Mouse (Mus musculus) MEL (cell line): Measurements from ENCODE around the gene Gdpd3. TPM values are rescaled to one million over a fixed set of nuclear protein-coding genes. Genes with fewer than 3 reads are reported as not detected.

ENCODE experiments used
- DNase-seq: peaks from one replicate; pipeline ENCODE4 v3.0.0; 2011; ENCODE audit warnings: low read depth, low spot score
- H3K27ac ChIP-seq: 2 replicates; pipeline ENCODE4 v1.5.1; 2012; ENCODE audit warnings: low read depth, mild to moderate bottlenecking, control low read depth, low read length, moderate library complexity; ENCODE audit not compliant: control insufficient read depth
- H3K27me3 ChIP-seq, 2 experiments: fragments of 150-350 bp in 1 of 2; sonication (generic) in 1 of 2; 2 replicates each; pipeline ENCODE4 v1.6.1; 2012; ENCODE audit warnings: low read length in 2 of 2, mild to moderate bottlenecking in 2 of 2, improper control_type of control experiment in 1 of 2, moderate library complexity in 1 of 2; ENCODE audit not compliant: insufficient read depth in 2 of 2, control insufficient read depth in 1 of 2
- H3K36me3 ChIP-seq, 2 experiments: 2 replicates each; pipeline ENCODE4 v1.6.1; 2012 to 2014; ENCODE audit warnings: low read length in 2 of 2, improper control_type of control experiment in 1 of 2, inconsistent platforms in 1 of 2, mild to moderate bottlenecking in 1 of 2; ENCODE audit not compliant: insufficient read depth in 2 of 2, control insufficient read depth in 1 of 2
- H3K4me1 ChIP-seq, 2 experiments: fragments of 150-350 bp in 1 of 2; sonication (generic) in 1 of 2; 2 replicates each; pipeline ENCODE4 v1.6.1; 2012; ENCODE audit warnings: low read length in 2 of 2, improper control_type of control experiment in 1 of 2, mild to moderate bottlenecking in 1 of 2; ENCODE audit not compliant: insufficient read depth in 2 of 2, control insufficient read depth in 1 of 2
- H3K4me3 ChIP-seq, 2 experiments: fragments of 150-350 bp in 1 of 2; sonication (generic) in 1 of 2; 2 replicates each; pipeline ENCODE4 v1.5.1; 2012; ENCODE audit warnings: low read depth in 2 of 2, low read length in 2 of 2, mild to moderate bottlenecking in 2 of 2, moderate library complexity in 2 of 2, control low read depth in 1 of 2, improper control_type of control experiment in 1 of 2; ENCODE audit not compliant: control insufficient read depth in 1 of 2, insufficient read depth in 1 of 2
- H3K79me2 ChIP-seq: 2 replicates; pipeline ENCODE4 v1.6.1; 2012; ENCODE audit warnings: mild to moderate bottlenecking, low read length, moderate library complexity; ENCODE audit not compliant: control insufficient read depth, poor library complexity, insufficient read depth
- H3K9ac ChIP-seq: 2 replicates; pipeline ENCODE4 v1.6.1; 2012; ENCODE audit warnings: low read depth, mild to moderate bottlenecking, control low read depth, low read length, moderate library complexity; ENCODE audit not compliant: control insufficient read depth, poor library complexity, severe bottlenecking
- H3K9me3 ChIP-seq: fragments of 150-350 bp; sonication (generic); replicated peaks from 2 replicates; pipeline ENCODE4 v1.6.1; 2012; ENCODE audit warnings: mild to moderate bottlenecking, low read length, improper control_type of control experiment, moderate library complexity; ENCODE audit not compliant: insufficient read depth
- BHLHE40 ChIP-seq: IDR thresholded peaks from 2 replicates; pipeline ENCODE4 v1.6.1; 2012; ENCODE audit warnings: low read depth, mild to moderate bottlenecking, inconsistent platforms, low read length, improper control_type of control experiment, borderline replicate concordance
- CHD1 ChIP-seq: IDR thresholded peaks from 2 replicates; pipeline ENCODE4 v1.6.1; 2012; ENCODE audit warnings: low read depth, mild to moderate bottlenecking, inconsistent platforms, low read length, improper control_type of control experiment
- CHD2 ChIP-seq: IDR thresholded peaks from 2 replicates; pipeline ENCODE4 v1.6.1; 2011; ENCODE audit warnings: low read length, improper control_type of control experiment
- CTCF ChIP-seq, 3 experiments: IDR thresholded peaks in 2 of 3; conservative IDR thresholded peaks in 1 of 3; 2 replicates each; pipeline ENCODE4 v1.5.1; 2011 to 2012; ENCODE audit warnings: low read length in 3 of 3, low read depth in 2 of 3, mild to moderate bottlenecking in 2 of 3, improper control_type of control experiment in 1 of 3, inconsistent platforms in 1 of 3, mixed read lengths in 1 of 3, moderate library complexity in 1 of 3; ENCODE audit not compliant: control insufficient read depth in 1 of 3, insufficient read depth in 1 of 3, poor library complexity in 1 of 3, severe bottlenecking in 1 of 3
- E2F4 ChIP-seq: IDR thresholded peaks from 2 replicates; pipeline ENCODE4 v1.6.1; 2011; ENCODE audit warnings: low read depth, low read length, improper control_type of control experiment, borderline replicate concordance
- ELF1 ChIP-seq: IDR thresholded peaks from 2 replicates; pipeline ENCODE4 v1.6.1; 2014; ENCODE audit warnings: low read depth, mild to moderate bottlenecking, inconsistent platforms, low read length, improper control_type of control experiment, moderate library complexity
- EP300 ChIP-seq, 2 experiments: IDR thresholded peaks; 2 replicates each; pipeline ENCODE4 v1.6.1; 2011; ENCODE audit warnings: improper control_type of control experiment in 2 of 2, low read length in 2 of 2, low read depth in 1 of 2, mild to moderate bottlenecking in 1 of 2
- ETS1 ChIP-seq: IDR thresholded peaks from 2 replicates; pipeline ENCODE4 v1.6.1; 2012; ENCODE audit warnings: low read depth, mild to moderate bottlenecking, inconsistent platforms, low read length, improper control_type of control experiment, moderate library complexity
- GABPA ChIP-seq: IDR thresholded peaks from 2 replicates; pipeline ENCODE4 v1.6.1; 2012; ENCODE audit warnings: low read depth, mild to moderate bottlenecking, inconsistent platforms, low read length, improper control_type of control experiment, moderate library complexity
- GATA1 ChIP-seq: IDR thresholded peaks from 2 replicates; pipeline ENCODE4 v1.6.1; 2011; ENCODE audit warnings: low read depth, low read length, improper control_type of control experiment
- JUND ChIP-seq: IDR thresholded peaks from 2 replicates; pipeline ENCODE4 v1.6.1; 2011; ENCODE audit warnings: low read depth, mild to moderate bottlenecking, improper control_type of control experiment, low read length
- KAT2A ChIP-seq: conservative IDR thresholded peaks from 2 replicates; pipeline ENCODE4 v1.6.1; 2012; ENCODE audit warnings: low read depth, low read length, improper control_type of control experiment, inconsistent platforms
- MAFK ChIP-seq: IDR thresholded peaks from 2 replicates; pipeline ENCODE4 v1.6.1; 2011; ENCODE audit warnings: low read depth, mild to moderate bottlenecking, low read length, improper control_type of control experiment, borderline replicate concordance
- MAX ChIP-seq: IDR thresholded peaks from 2 replicates; pipeline ENCODE4 v1.6.1; 2011; ENCODE audit warnings: low read length, improper control_type of control experiment
- MAZ ChIP-seq: IDR thresholded peaks from 2 replicates; pipeline ENCODE4 v1.6.1; 2012; ENCODE audit warnings: low read depth, mild to moderate bottlenecking, inconsistent platforms, low read length, improper control_type of control experiment
- MEF2A ChIP-seq: IDR thresholded peaks from 2 replicates; pipeline ENCODE4 v1.6.1; 2014; ENCODE audit warnings: low read depth, mild to moderate bottlenecking, inconsistent platforms, low read length, improper control_type of control experiment; ENCODE audit not compliant: poor library complexity, insufficient replicate concordance, severe bottlenecking; ENCODE audit errors: extremely low read depth
- MYB ChIP-seq: IDR thresholded peaks from 2 replicates; pipeline ENCODE4 v1.6.1; 2011; ENCODE audit warnings: mild to moderate bottlenecking, low read depth, low read length, improper control_type of control experiment
- MYC ChIP-seq: IDR thresholded peaks from 2 replicates; pipeline ENCODE4 v1.6.1; 2011; ENCODE audit warnings: low read depth, mild to moderate bottlenecking, low read length, improper control_type of control experiment, moderate library complexity
- NELFE ChIP-seq: IDR thresholded peaks from 2 replicates; pipeline ENCODE4 v1.6.1; 2011; ENCODE audit warnings: low read depth, low read length, improper control_type of control experiment
- POLR2A ChIP-seq, 2 experiments: IDR thresholded peaks; 2 replicates each; pipeline ENCODE4 v1.6.1; 2011 to 2012; ENCODE audit warnings: low read length in 2 of 2, mild to moderate bottlenecking in 2 of 2, control low read depth in 1 of 2, improper control_type of control experiment in 1 of 2, low read depth in 1 of 2, moderate library complexity in 1 of 2; ENCODE audit not compliant: control insufficient read depth in 1 of 2, insufficient read depth in 1 of 2, poor library complexity in 1 of 2
- POLR2AphosphoS2 ChIP-seq: IDR thresholded peaks from 2 replicates; pipeline ENCODE4 v1.6.1; 2011; ENCODE audit warnings: low read length, improper control_type of control experiment
- POLR2AphosphoS5 ChIP-seq: IDR thresholded peaks from 2 replicates; pipeline ENCODE4 v1.6.1; 2012; ENCODE audit warnings: low read depth, borderline replicate concordance, mild to moderate bottlenecking, inconsistent platforms, low read length, moderate library complexity, mixed read lengths
- RAD21 ChIP-seq: IDR thresholded peaks from 2 replicates; pipeline ENCODE4 v1.6.1; 2011; ENCODE audit warnings: mild to moderate bottlenecking, low read depth, low read length, improper control_type of control experiment
- RCOR1 ChIP-seq: IDR thresholded peaks from 2 replicates; pipeline ENCODE4 v1.6.1; 2012; ENCODE audit warnings: low read depth, mild to moderate bottlenecking, inconsistent platforms, low read length, improper control_type of control experiment
- SIN3A ChIP-seq: IDR thresholded peaks from 2 replicates; pipeline ENCODE4 v1.6.1; 2012; ENCODE audit warnings: low read length, improper control_type of control experiment, inconsistent platforms
- SMC3 ChIP-seq: IDR thresholded peaks from 2 replicates; pipeline ENCODE4 v1.6.1; 2011; ENCODE audit warnings: low read depth, low read length, improper control_type of control experiment
- TAL1 ChIP-seq: IDR thresholded peaks from 2 replicates; pipeline ENCODE4 v1.6.1; 2012; ENCODE audit warnings: mild to moderate bottlenecking, inconsistent platforms, low read length, moderate library complexity, mixed read lengths
- TBP ChIP-seq: IDR thresholded peaks from 2 replicates; pipeline ENCODE4 v1.8.0; 2011; ENCODE audit warnings: low read depth, low read length, improper control_type of control experiment
- TCF12 ChIP-seq: IDR thresholded peaks from 2 replicates; pipeline ENCODE4 v1.6.1; 2014; ENCODE audit warnings: low read depth, mild to moderate bottlenecking, inconsistent platforms, low read length, improper control_type of control experiment, moderate library complexity
- UBTF ChIP-seq: IDR thresholded peaks from 2 replicates; pipeline ENCODE4 v1.6.1; 2012; ENCODE audit warnings: low read depth, mild to moderate bottlenecking, inconsistent platforms, low read length, improper control_type of control experiment, moderate library complexity, borderline replicate concordance; ENCODE audit not compliant: insufficient read depth
- USF1 ChIP-seq: IDR thresholded peaks from 2 replicates; pipeline ENCODE4 v1.6.1; 2014; ENCODE audit warnings: low read depth, mild to moderate bottlenecking, inconsistent platforms, low read length, improper control_type of control experiment, moderate library complexity
- USF2 ChIP-seq, 2 experiments: IDR thresholded peaks; 2 replicates each; pipeline ENCODE4 v1.6.1; 2011 to 2012; ENCODE audit warnings: improper control_type of control experiment in 2 of 2, low read length in 2 of 2, borderline replicate concordance in 1 of 2, inconsistent platforms in 1 of 2, low read depth in 1 of 2, mild to moderate bottlenecking in 1 of 2; ENCODE audit not compliant: insufficient read depth in 1 of 2
- ZC3H11A ChIP-seq: IDR thresholded peaks from 2 replicates; pipeline ENCODE4 v1.6.1; 2012; ENCODE audit warnings: low read depth, mild to moderate bottlenecking, inconsistent platforms, low read length, improper control_type of control experiment
- ZMIZ1 ChIP-seq: IDR thresholded peaks from 2 replicates; pipeline ENCODE4 v1.6.1; 2012; ENCODE audit warnings: low read depth, mild to moderate bottlenecking, inconsistent platforms, low read length, improper control_type of control experiment, moderate library complexity
- polyA plus RNA-seq, 2 experiments: library from polyadenylated mRNA; stranded (reverse) in 1 of 2; unstranded in 1 of 2; fragments of >175 nt in 1 of 2; fragments of >200 nt in 1 of 2; gene quantifications; 2 replicates each; pipeline versions ENCODE4 v1.2.1 to v1.2.4; 2012; ENCODE audit warnings: low replicate concordance in 2 of 2, low read depth in 1 of 2; ENCODE audit not compliant: insufficient read length in 2 of 2, insufficient read depth in 1 of 2, missing spikeins in 1 of 2
- total RNA-seq: library from RNA; depleted of rRNA; stranded (reverse); fragments of 300-350 nt; gene quantifications from 2 replicates; pipeline ENCODE4 v1.2.3, GENCODE M21; 2012

Gdpd3 gene
- total and polyA plus RNA-seq, 3 experiments, result 12.7 to 13.0 TPM; not detected in 1

DNA sequence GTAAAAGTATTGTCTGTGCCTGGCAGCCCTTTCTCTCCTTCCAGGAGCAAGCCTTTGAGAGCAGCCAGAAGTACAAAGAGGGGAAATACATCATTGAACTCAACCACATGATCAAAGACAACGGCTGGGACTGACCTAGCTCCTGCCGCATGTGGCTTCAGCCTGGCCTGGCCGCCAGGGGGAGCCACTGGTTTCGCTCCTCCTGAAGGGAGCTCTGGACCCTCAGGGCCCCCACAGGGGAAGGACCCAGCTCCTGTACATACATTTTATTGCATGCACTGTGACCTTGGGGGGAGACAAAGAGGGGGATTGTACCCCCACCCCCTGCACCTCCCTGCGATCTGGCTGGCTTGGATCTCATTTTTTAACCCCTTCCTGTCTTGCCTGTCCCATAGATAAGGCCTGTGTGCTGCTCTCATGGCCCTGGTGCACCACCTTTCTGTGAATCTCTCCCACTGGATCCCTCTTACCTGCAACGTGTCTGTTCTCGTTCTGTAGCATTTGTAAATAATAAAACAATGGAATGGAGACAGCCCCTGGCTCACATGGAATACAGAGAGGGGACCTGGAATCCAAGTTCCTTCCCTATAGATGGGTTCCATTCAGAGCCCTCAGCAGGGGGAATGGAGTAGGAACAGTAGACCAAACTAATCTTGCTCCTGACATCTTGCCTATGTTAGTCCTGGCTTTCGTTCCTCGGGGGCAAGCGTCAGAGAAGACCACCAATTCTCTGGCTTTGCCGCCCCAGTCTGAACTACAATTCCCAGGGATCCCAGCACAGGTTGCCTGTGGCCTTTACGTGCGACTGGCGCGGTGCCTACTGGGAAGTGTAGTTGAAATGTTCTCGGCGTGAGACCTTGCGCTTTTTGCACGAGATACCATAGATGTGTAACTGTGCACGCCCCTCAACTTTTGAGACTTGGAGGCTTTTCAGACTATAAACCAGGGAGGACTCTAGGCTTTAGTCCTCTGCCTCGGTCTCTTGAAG, 14.1 kb downstream of the Gdpd3 start:
- peak overlapping the region; percentile 36; the same call in 1 of the 2 replicates for H3K27ac ChIP-seq
- no peaks in the 10 kb centered on the region for H3K27me3 ChIP-seq
- no peaks in the 10 kb centered on the region for H3K9me3 ChIP-seq
- H3K9ac ChIP-seq, result peak overlapping the region; percentile 45
- peak; percentile 90 for DNase-seq
- H3K36me3 ChIP-seq, result peaks cover 0 to 7% of the 10 kb centered on the region in 2 experiments; a peak in 2 of 4 replicates
- H3K79me2 ChIP-seq, result no peaks in the 10 kb centered on the region; the same call in 1 of the 2 replicates
- H3K4me3 ChIP-seq, result peak overlapping the region; percentile 4 to 12
- H3K4me1 ChIP-seq, result peaks cover 7 to 24% of the 10 kb centered on the region in 2 experiments
- TF ChIP-seq ZC3H11A, result peak; percentile 51
- TF ChIP-seq POLR2A (IDR thresholded peaks at IDR 0.05; ENCODE audit: control insufficient read depth in 1 of 2, insufficient read depth in 1 of 2, low read depth in 1 of 2, low read length in 2 of 2, poor library complexity in 1 of 2), result no peak
- no peak for TF ChIP-seq JUND
- TF ChIP-seq RCOR1, result no peak
- TF ChIP-seq TBP, result peak; percentile 25; the same call in 1 of the 2 replicates
- TF ChIP-seq POLR2AphosphoS2, result no peak
- peak; percentile 76 for TF ChIP-seq SMC3
- TF ChIP-seq TCF12, result peak; percentile 35; the same call in 1 of the 2 replicates
- no peak for TF ChIP-seq EP300 (IDR thresholded peaks at IDR 0.05; ENCODE audit: low read depth in 1 of 2, low read length in 2 of 2)
- TF ChIP-seq GATA1, result peak; percentile 66
- TF ChIP-seq CHD1, result no peak
- TF ChIP-seq BHLHE40, result 0 out of 2 replicates have a peak, but pooled peaks have one; percentile 32
- no peak for TF ChIP-seq UBTF
- TF ChIP-seq MYC, result peak; percentile 89
- TF ChIP-seq CHD2, result no peak
- peak; percentile 53 for TF ChIP-seq SIN3A
- 0 out of 4 replicates have a peak, but pooled peaks of 1 of the 2 experiments have one; percentile 41 for TF ChIP-seq USF2 (IDR thresholded peaks at IDR 0.05; ENCODE audit: borderline replicate concordance in 1 of 2, insufficient read depth in 1 of 2, low read depth in 1 of 2, low read length in 2 of 2)
- peak; percentile 42 for TF ChIP-seq RAD21
- TF ChIP-seq KAT2A, result peak; percentile 88
- peak; percentile 38; the same call in 1 of the 2 replicates for TF ChIP-seq NELFE
- TF ChIP-seq ETS1, result peak; percentile 53; the same call in 1 of the 2 replicates
- TF ChIP-seq ZMIZ1, result 0 out of 2 replicates have a peak, but pooled peaks have one; percentile 25
- TF ChIP-seq GABPA, result no peak
- no peak for TF ChIP-seq POLR2AphosphoS5
- peak; percentile 89 for TF ChIP-seq MAX
- TF ChIP-seq USF1, result peak; percentile 78
- TF ChIP-seq TAL1, result no peak
- TF ChIP-seq MAFK, result no peak
- TF ChIP-seq MEF2A, result no peak
- 0 out of 2 replicates have a peak, but pooled peaks have one; percentile 32 for TF ChIP-seq ELF1
- no peak for TF ChIP-seq MYB
- TF ChIP-seq E2F4, result no peak
- peak; percentile 91 to 97 (median 95) for TF ChIP-seq CTCF (IDR thresholded peaks at IDR 0.05 in 2 of 3, conservative IDR thresholded peaks at IDR 0.05 in 1 of 3; ENCODE audit: control insufficient read depth in 1 of 3, insufficient read depth in 1 of 3, low read depth in 2 of 3, low read length in 3 of 3, poor library complexity in 1 of 3, severe bottlenecking in 1 of 3)
- peak; percentile 62; the same call in 1 of the 2 replicates for TF ChIP-seq MAZ
